Mouse (Mus musculus): ENCODE data around the gene 4930402F06Rik. TPM values are rescaled to one million over a fixed set of nuclear protein-coding genes. Genes with fewer than 3 reads are reported as not detected.

Gene 4930402F06Rik
- not detected in 2 replicates for polyA plus RNA-seq (2015; fragmentation: Nextera tagmentation; extraction: Ambion mirVana)

DNA sequence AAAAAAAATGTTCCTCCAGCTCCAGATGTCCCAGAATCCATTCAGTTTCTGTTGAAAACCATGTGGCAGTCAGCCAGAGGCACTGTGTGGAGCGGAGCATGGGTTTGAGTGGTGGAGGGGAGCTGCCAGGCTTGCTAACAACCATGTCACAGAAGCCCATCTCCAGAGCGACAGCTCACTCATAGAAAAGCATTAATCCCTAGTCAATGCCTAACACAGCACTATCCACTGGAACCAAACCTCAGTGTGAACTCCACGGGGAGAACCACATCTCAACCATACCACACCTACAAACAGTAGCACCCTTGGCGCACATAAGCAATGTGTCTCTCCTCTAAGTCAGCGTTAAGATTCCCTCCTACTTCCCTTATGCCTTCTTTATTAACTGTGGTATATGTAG lies at the start of gene 4930402F06Rik:
4930402F06Rik (minus strand) TSS at position 80 of the 400 bp plus-strand sequence.
- WGBS = 65% methylated on average over 5 of the region's 5 CpGs
- peak; percentile 25; the same call in 1 of the 2 replicates for ATAC-seq
- H3K9ac ChIP-seq = no peak within 1 kb of the TSS
- no peak within 1 kb of the TSS; the same call in 1 of the 2 replicates for H3K27ac ChIP-seq
- H3K27me3 ChIP-seq (replicated peaks) = no peaks in the 10 kb centered on the region
- no peaks in the 10 kb centered on the region for H3K36me3 ChIP-seq
- H3K9me3 ChIP-seq = no peaks in the 10 kb centered on the region
- no peak within 1 kb of the TSS for H3K4me3 ChIP-seq (replicated peaks)
- H3K4me1 ChIP-seq (replicated peaks) = 0 out of 2 replicates have a peak, but pooled peaks cover 2% of the 10 kb centered on the region
- H3K4me2 ChIP-seq (replicated peaks) = no peak within 1 kb of the TSS

DNA sequence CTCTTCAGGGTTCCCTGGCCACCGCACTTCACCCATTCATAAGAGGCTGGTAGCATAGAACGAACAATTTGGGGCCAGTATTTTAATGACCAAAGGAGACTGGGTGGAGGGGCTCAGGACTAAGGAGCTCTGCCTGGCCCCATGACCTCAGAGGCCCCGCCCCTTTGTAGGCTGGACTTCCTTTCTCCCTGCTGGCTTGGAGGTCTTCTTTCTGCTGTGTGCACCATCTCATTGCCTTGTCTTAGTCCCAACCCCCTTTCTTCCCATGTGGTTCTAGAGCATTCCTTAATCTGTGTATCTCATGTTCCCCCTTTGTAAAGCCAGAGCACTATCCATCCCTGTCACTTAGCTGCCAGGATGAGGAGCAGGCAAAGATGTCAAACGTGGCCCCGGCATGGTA lies 49.3 kb upstream of the 4930402F06Rik start:
- H3K9me3 ChIP-seq = no peaks in the 10 kb centered on the region
- 82% methylated on average over 5 of the region's 5 CpGs for WGBS
- H3K36me3 ChIP-seq = no peaks in the 10 kb centered on the region

DNA sequence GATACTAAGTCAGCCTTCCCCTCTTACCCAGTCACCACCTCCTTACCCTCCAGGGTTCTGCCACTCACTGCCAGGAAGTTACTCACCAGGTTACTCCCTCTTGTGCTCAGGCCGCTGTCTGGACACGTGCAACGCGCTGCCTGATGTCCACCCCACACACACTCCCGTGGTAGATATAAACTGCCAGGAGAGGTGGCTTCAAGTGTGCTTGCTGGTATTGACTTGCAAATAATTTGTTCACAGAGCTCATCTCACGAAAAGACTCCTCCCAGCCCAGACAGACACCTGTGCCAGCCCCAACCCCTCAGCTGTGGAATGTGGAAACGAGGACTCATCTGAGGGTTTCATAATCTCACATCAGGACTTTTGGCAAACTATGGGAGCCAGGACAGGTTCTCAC lies 48.6 kb upstream of the 4930402F06Rik start:
- Histone ChIP-seq H3K4me2 (replicated peaks) (no peak overlapping the region), H3K9ac (no peak overlapping the region), H3K36me3 (no peaks in the 10 kb centered on the region), H3K4me1 (replicated peaks) (peaks cover 43% of the 10 kb centered on the region), H3K9me3 (no peaks in the 10 kb centered on the region), H3K27ac (peak overlapping the region; percentile 63), H3K4me3 (replicated peaks) (no peak overlapping the region), H3K27me3 (replicated peaks) (no peaks in the 10 kb centered on the region)
- no peak for ATAC-seq
- WGBS = 63% methylated on average over 7 of the region's 7 CpGs

More for the DNA sequence above, 49.3 kb upstream of the 4930402F06Rik start:
- H3K9ac ChIP-seq = no peak overlapping the region
- peaks cover 42% of the 10 kb centered on the region for H3K4me1 ChIP-seq (replicated peaks)
- H3K27ac ChIP-seq = peak overlapping the region; percentile 63
- ATAC-seq = no peak
- no peak overlapping the region for H3K4me3 ChIP-seq (replicated peaks)
- H3K27me3 ChIP-seq (replicated peaks) = no peaks in the 10 kb centered on the region
- H3K4me2 ChIP-seq (replicated peaks) = no peak overlapping the region

DNA sequence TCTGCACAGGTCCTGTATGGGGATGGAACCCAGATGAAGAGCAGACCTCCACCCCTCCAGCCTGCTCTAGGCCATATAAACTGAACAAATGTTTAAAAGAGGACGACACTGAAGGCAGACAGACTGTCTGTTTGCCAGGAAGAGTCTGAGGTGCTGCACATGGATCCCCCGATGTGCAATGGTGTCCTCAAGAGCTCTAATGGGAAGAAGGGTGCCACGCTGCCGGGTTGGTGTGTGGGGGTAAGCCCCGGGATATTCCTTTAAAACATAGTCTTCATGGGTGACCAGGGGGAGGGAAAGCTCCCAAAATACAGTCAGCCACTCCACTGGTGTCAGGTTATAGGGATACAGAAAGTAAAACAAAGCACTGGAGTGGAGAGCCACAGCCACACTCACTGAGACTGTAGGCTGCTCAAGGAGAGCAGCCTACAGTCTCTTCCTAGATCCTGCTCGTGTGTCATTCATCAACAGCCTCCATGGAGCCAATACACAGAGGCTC lies 47.8 kb upstream of the 4930402F06Rik start:
- Histone ChIP-seq H3K9ac (0 out of 2 replicates have a peak overlapping the region, but pooled peaks have one; percentile 14), H3K9me3 (no peaks in the 10 kb centered on the region), H3K4me2 (replicated peaks) (peak overlapping the region; percentile 34), H3K27me3 (replicated peaks) (no peaks in the 10 kb centered on the region), H3K36me3 (no peaks in the 10 kb centered on the region), H3K4me3 (replicated peaks) (no peak overlapping the region), H3K4me1 (replicated peaks) (peaks cover 46% of the 10 kb centered on the region), H3K27ac (peak overlapping the region; percentile 63)
- ATAC-seq = no peak
- WGBS = 48% methylated on average over 6 of the region's 6 CpGs

DNA sequence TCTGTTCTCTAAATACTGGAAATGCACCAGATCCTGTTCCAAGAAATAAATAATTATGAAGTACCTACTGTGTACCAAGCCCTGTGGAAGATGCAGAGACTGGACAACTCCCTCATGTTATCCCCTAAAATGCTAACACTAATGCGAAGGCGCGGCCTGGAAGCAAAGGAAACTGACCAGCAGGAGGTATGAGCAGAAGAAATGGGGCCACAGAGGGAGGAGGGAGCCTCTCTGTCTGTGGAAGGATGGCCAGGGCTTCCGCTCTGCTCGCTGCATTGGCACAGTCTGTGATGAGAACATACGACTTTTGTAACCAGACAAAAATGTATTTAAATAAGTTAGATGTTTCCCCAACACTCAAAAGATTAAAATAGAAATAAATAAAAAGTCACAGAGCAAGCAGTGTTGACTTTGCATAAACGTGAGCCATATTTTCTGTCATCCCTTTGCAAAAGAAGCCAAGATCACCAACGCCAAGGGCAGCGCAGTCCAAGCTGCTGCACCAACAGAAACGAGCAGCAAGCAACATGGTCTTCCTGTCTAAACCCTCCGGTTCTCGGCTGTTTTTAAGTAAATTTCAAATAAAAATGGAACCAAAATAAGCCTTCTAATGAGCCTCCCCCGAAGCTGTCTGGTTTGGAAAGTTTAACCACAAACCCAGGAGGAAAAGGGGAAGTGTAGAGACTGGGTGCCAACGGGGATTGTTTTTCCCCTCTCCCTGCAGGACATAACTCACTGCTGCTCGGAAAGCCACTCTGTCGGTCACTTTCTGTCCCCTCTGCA lies 47.2 kb upstream of the 4930402F06Rik start:
- peak overlapping the region; percentile 34 for H3K4me2 ChIP-seq (replicated peaks)
- no peaks in the 10 kb centered on the region for H3K36me3 ChIP-seq
- ATAC-seq = no peak
- 48% methylated on average over 16 of the region's 16 CpGs for WGBS
- no peaks in the 10 kb centered on the region for H3K27me3 ChIP-seq (replicated peaks)
- H3K9ac ChIP-seq = 0 out of 2 replicates have a peak overlapping the region, but pooled peaks have one; percentile 14
- no peak overlapping the region for H3K4me3 ChIP-seq (replicated peaks)
- peak overlapping the region; percentile 63 for H3K27ac ChIP-seq
- H3K9me3 ChIP-seq = no peaks in the 10 kb centered on the region
- H3K4me1 ChIP-seq (replicated peaks) = peaks cover 44% of the 10 kb centered on the region

DNA sequence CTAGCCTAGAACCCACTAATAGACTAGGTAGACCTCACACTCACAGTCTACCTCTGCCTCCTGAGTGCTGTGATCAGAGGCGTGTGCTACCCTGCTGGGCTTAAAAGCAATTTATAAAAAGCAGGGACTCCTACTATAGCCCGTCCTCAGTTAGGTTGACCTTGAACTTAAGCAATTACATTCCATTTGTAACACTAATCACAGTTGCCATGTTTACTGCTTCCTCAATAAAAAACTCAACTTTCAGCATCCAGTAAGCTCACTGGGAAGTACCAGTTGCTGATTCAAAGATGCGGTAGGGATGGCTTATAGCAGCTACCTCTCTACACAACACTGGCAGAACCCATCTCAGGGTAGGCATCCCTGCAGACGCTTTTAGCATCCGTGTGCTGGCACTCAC lies 46.4 kb upstream of the 4930402F06Rik start:
- peaks cover 43% of the 10 kb centered on the region for H3K4me1 ChIP-seq (replicated peaks)
- WGBS = 71% methylated on average over 5 of the region's 5 CpGs
- no peak for ATAC-seq

DNA sequence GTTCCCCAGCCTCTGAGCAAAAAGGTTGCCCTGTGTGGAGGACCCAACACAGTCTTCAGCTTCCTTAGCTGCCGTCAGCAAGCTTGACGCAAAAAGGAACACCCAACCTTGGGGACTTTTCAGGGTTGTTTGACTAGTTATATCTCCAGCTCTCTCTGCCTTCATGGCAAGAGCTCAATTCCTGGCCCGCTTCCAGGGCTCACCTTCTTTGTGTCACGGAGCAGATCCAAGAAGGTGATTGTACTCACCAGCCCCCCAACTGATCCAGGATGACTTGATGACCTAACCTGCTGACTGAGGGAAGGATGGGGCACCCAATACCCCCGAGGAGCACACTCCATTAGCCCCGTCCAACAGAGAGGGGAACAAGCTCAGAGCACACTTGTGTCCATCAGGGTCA lies 45.1 kb upstream of the 4930402F06Rik start:
- Histone ChIP-seq H3K4me1 (replicated peaks) (peaks cover 39% of the 10 kb centered on the region), H3K36me3 (no peaks in the 10 kb centered on the region), H3K27ac (no peak overlapping the region), H3K4me3 (replicated peaks) (no peak overlapping the region), H3K27me3 (replicated peaks) (no peaks in the 10 kb centered on the region), H3K4me2 (replicated peaks) (no peak overlapping the region), H3K9me3 (no peaks in the 10 kb centered on the region), H3K9ac (no peak overlapping the region)
- WGBS = 82% methylated on average over 6 of the region's 6 CpGs
- no peak for ATAC-seq

More for the DNA sequence above, 46.4 kb upstream of the 4930402F06Rik start:
- Histone ChIP-seq H3K9ac (no peak overlapping the region), H3K27ac (no peak overlapping the region), H3K27me3 (replicated peaks) (no peaks in the 10 kb centered on the region), H3K4me2 (replicated peaks) (no peak overlapping the region), H3K36me3 (no peaks in the 10 kb centered on the region), H3K9me3 (no peaks in the 10 kb centered on the region), H3K4me3 (replicated peaks) (no peak overlapping the region)

DNA sequence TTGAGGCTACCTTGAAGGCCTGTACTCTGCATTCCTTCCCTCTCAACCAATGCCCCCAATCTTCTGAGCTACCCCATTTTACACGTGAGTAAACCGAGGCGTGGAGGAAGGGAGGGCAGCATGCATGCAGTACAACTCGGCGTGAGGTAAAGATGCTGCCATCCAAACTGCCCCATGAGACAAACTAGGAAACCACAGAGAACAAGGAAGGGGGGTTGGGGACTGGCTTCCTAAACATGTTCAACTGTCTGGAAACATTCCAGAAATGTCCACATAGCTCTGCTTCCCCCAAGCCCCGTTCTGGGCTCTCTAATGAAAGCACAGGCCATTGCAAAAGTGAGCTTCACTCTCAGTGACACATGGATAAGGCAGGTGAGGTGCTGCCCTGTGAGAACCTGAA lies 44.4 kb upstream of the 4930402F06Rik start:
- H3K36me3 ChIP-seq = no peaks in the 10 kb centered on the region
- 69% methylated on average over 6 of the region's 6 CpGs for WGBS
- ATAC-seq = no peak
- no peak overlapping the region for H3K9ac ChIP-seq
- H3K9me3 ChIP-seq = no peaks in the 10 kb centered on the region
- H3K27me3 ChIP-seq (replicated peaks) = no peaks in the 10 kb centered on the region
- peaks cover 36% of the 10 kb centered on the region for H3K4me1 ChIP-seq (replicated peaks)
- H3K4me2 ChIP-seq (replicated peaks) = no peak overlapping the region
- no peak overlapping the region for H3K4me3 ChIP-seq (replicated peaks)
- no peak overlapping the region for H3K27ac ChIP-seq

DNA sequence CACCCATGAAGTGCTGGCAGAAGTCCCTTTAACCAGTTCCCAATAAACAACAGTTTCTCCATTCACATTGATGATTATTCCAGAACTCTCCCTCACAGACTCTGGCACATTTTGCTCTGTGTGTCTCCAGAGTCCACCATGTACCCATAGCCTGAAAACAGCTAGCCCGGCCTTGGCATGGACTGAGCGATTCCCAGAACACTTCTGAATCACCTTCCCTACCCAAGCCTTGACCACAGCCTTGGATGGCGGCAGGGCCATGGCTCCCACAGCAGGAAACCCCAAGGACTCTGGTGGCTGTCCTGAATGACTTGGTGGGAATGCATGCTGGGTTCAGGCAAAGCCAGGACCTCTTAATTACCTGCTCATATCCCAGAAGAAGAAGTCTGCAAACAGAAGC lies 43.5 kb upstream of the 4930402F06Rik start:
- 90% methylated on average over 3 of the region's 3 CpGs for WGBS
- Histone ChIP-seq H3K27ac (no peak overlapping the region), H3K9me3 (no peaks in the 10 kb centered on the region)

DNA sequence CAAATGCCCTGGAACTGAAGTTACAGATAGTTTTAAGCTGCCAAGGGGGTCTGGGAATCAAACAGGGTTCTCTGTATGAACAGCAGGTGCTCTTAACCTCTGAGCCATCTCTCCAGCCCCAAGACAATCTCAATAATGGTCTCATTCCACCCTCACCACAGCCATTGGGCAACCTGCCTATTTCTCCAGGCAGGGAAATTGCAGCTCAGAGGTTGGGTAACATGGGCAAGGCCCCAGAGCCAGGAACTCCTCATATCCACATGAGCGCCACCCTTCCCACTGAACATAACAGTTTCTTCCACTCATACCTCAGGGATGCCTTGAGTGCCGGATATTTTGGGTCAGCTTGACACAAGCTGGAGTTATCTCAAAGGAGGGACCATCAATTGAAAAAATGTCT lies 40.8 kb upstream of the 4930402F06Rik start:
- Histone ChIP-seq H3K4me1 (replicated peaks) (peaks cover 34% of the 10 kb centered on the region), H3K4me2 (replicated peaks) (no peak overlapping the region), H3K9me3 (no peaks in the 10 kb centered on the region), H3K36me3 (no peaks in the 10 kb centered on the region; the same call in 1 of the 2 replicates), H3K4me3 (replicated peaks) (no peak overlapping the region), H3K27me3 (replicated peaks) (no peaks in the 10 kb centered on the region), H3K27ac (no peak overlapping the region), H3K9ac (no peak overlapping the region)
- 90% methylated on average over 2 of the region's 2 CpGs for WGBS
- ATAC-seq = no peak

More for the DNA sequence above, 43.5 kb upstream of the 4930402F06Rik start:
- no peaks in the 10 kb centered on the region for H3K27me3 ChIP-seq (replicated peaks)
- no peak overlapping the region for H3K9ac ChIP-seq
- ATAC-seq = no peak
- H3K36me3 ChIP-seq = no peaks in the 10 kb centered on the region; the same call in 1 of the 2 replicates
- H3K4me1 ChIP-seq (replicated peaks) = peaks cover 28% of the 10 kb centered on the region
- H3K4me2 ChIP-seq (replicated peaks) = no peak overlapping the region
- no peak overlapping the region for H3K4me3 ChIP-seq (replicated peaks)

DNA sequence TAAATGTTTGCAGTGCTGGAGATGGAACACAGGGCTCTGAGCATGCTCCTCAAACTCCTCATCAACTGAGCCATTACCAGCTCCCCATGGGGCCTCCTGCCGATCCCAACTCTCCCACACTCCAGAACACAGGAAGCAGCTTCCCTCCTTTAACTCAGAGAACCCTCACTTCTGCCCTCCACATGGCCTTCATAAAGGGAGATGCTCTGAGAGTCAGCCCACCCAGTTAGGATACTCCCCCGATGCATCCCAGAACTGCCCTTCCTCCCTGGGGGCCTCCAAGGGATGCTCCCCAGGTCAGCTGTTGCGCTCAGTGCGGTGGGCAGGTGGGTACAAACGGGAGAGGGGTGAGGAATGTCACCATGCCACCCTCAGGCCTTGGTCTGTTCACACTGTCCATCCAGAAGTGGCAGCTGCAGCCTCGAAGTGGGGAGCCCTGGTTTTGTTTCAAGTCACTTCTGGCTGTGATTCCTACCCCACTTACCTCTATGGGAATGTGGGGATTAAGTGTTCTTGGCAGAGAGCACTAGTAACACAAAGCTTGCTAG lies 37.7 kb upstream of the 4930402F06Rik start:
- H3K27me3 ChIP-seq (replicated peaks) = no peaks in the 10 kb centered on the region
- no peak overlapping the region for H3K27ac ChIP-seq
- H3K4me1 ChIP-seq (replicated peaks) = peaks cover 34% of the 10 kb centered on the region
- H3K36me3 ChIP-seq = no peaks in the 10 kb centered on the region; the same call in 1 of the 2 replicates
- no peak overlapping the region for H3K4me2 ChIP-seq (replicated peaks)
- H3K9ac ChIP-seq = no peak overlapping the region
- H3K4me3 ChIP-seq (replicated peaks) = no peak overlapping the region
- WGBS = 68% methylated on average over 6 of the region's 6 CpGs
- H3K9me3 ChIP-seq = no peaks in the 10 kb centered on the region
- no peak for ATAC-seq

DNA sequence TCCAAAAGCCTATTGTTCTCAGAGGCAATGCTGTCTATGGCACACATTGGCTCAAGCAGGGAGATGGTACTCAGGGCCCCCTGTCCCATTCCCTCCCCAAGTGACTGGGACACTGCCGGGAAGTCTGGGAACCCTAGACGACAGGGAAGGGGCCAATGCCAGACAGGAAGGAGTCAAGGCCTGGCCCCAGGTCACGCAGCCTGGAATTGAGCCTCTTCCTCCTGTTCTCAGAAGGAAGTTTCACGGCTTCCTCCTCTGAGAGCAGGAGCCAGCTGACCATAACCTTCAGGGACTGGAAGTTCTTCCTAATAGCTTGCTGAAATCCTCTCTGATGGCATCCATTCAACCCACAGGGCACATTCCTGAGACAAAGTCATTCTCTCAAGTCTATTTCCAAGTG lies 36.5 kb upstream of the 4930402F06Rik start:
- H3K27ac ChIP-seq = 0 out of 2 replicates have a peak overlapping the region, but pooled peaks have one; percentile 22
- no peak overlapping the region for H3K4me3 ChIP-seq (replicated peaks)
- no peak for ATAC-seq
- WGBS = 63% methylated on average over 4 of the region's 4 CpGs
- peaks cover 34% of the 10 kb centered on the region for H3K4me1 ChIP-seq (replicated peaks)
- no peaks in the 10 kb centered on the region; the same call in 1 of the 2 replicates for H3K36me3 ChIP-seq
- H3K4me2 ChIP-seq (replicated peaks) = no peak overlapping the region
- H3K9ac ChIP-seq = no peak overlapping the region
- H3K9me3 ChIP-seq = no peaks in the 10 kb centered on the region
- no peaks in the 10 kb centered on the region for H3K27me3 ChIP-seq (replicated peaks)
